In the genomic region with DNA sequence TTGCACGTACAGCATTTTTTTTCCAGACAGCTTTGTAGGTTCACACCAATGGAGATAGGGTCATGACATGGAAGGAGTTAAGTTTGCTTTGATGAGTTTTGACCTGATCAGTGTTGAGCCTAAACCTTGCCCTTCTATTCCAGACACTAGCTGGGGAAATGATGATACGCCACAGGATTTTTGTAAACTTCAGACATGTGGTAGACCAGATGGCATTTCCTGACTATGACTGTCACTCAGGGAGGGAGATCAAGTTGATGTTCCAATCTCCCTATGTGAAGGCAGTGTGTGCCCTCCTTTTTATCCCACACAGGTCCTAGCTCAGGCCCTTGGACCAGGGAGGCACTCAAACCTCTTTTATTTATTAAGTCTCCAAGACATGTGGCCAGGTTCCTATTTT, we compare ENCODE assay signal across 31 mouse cellular contexts. TPM values are rescaled to one million over a fixed set of nuclear protein-coding genes. Genes with fewer than 3 reads are reported as not detected.
DNase-seq lines count a peak whose midpoint lies in the region; ATAC-seq and TF ChIP-seq lines count a peak whose summit lies in the region.
"Had no signal": no experiment of that assay in that cellular context is flagged by ENCODE, and none has a peak within 500 bp of the region (broad histone marks: within the 10 kb centered on the region; RNA-seq: fewer than 3 reads in every experiment).

No protein-coding gene starts in this region.

- 82% methylated on average over 2 of the region's 2 CpGs for WGBS in forebrain, embryonic 14.5 days
- 95% methylated on average over 2 of the region's 2 CpGs for WGBS in forebrain, embryonic 12.5 days
- WGBS in forebrain, postnatal 0 days: 77% methylated on average over 2 of the region's 2 CpGs
- WGBS in forebrain, embryonic 10.5 days: 95% methylated on average over 2 of the region's 2 CpGs

- no peak overlapping the region for H3K4me2 ChIP-seq in forebrain, embryonic 14.5 days (ENCODE audit: low read length)
- H3K4me2 ChIP-seq in forebrain, embryonic 12.5 days: no peak overlapping the region
- no peak overlapping the region for H3K4me2 ChIP-seq in forebrain, postnatal 0 days (ENCODE audit: low read depth)
- H3K4me2 ChIP-seq: embryonic facial prominence, embryonic 12.5 days; embryonic facial prominence, embryonic 15.5 days; heart, embryonic 12.5 days; heart, embryonic 15.5 days; hindbrain, embryonic 13.5 days; intestine, embryonic 15.5 days had no signal

- peak; percentile 36 for DNase-seq in forebrain, embryonic 14.5 days (ENCODE audit: low spot score)
- peak; percentile 35 for DNase-seq in forebrain, postnatal 0 days
- no peak for DNase-seq in forebrain, embryonic 10.5 days (ENCODE audit: extremely low spot score, low spot score)
- peak; percentile 44 to 61 for DNase-seq in layer of hippocampus, adult 2 months (ENCODE audit: low spot score in 2 of 2)
- DNase-seq in layer of hippocampus, adult 9-10 months (ENCODE audit: low spot score): no peak
- DNase-seq in lung, postnatal 4 days: no peak
- DNase-seq: adrenal gland, postnatal 10 days; adrenal gland, postnatal 36 days; B cell, adult 2 months; cerebellum, adult 18-20 months; cerebellum, adult 9-10 months; cerebellum, postnatal 25 days; gastrocnemius, postnatal 10 days; gastrocnemius, postnatal 36 days; heart, postnatal 10 days; heart, postnatal 36 days; kidney, adult 11 months had no signal

- H3K36me3 ChIP-seq in forebrain, embryonic 14.5 days (ENCODE audit: control insufficient read depth, insufficient read depth, low read length): no peaks in the 10 kb centered on the region
- no peaks in the 10 kb centered on the region for H3K36me3 ChIP-seq in forebrain, embryonic 12.5 days (replicated peaks)
- no peaks in the 10 kb centered on the region for H3K36me3 ChIP-seq in forebrain, postnatal 0 days (ENCODE audit: insufficient read depth)
- no peaks in the 10 kb centered on the region for H3K36me3 ChIP-seq in forebrain, embryonic 10.5 days (replicated peaks)
- H3K36me3 ChIP-seq: embryonic facial prominence, embryonic 12.5 days; embryonic facial prominence, embryonic 15.5 days; G1E; heart, embryonic 12.5 days; heart, embryonic 15.5 days; hindbrain, embryonic 10.5 days; hindbrain, embryonic 13.5 days; intestine, embryonic 15.5 days had no signal

- H3K9me3 ChIP-seq in forebrain, embryonic 14.5 days (replicated peaks; ENCODE audit: control insufficient read depth, low read length): no peaks in the 10 kb centered on the region
- no peaks in the 10 kb centered on the region for H3K9me3 ChIP-seq in forebrain, embryonic 12.5 days
- H3K9me3 ChIP-seq in forebrain, postnatal 0 days (ENCODE audit: low read length): no peaks in the 10 kb centered on the region
- H3K9me3 ChIP-seq in forebrain, embryonic 10.5 days: no peaks in the 10 kb centered on the region
- H3K9me3 ChIP-seq: embryonic facial prominence, embryonic 12.5 days; embryonic facial prominence, embryonic 15.5 days; heart, embryonic 15.5 days; hindbrain, embryonic 10.5 days; hindbrain, embryonic 13.5 days; intestine, embryonic 15.5 days had no signal

- 0 out of 2 replicates have a peak, but pooled peaks cover 3% of the 10 kb centered on the region for H3K4me1 ChIP-seq in forebrain, embryonic 14.5 days (ENCODE audit: control insufficient read depth, insufficient read depth, low read length)
- no peaks in the 10 kb centered on the region for H3K4me1 ChIP-seq in forebrain, embryonic 12.5 days
- no peaks in the 10 kb centered on the region for H3K4me1 ChIP-seq in forebrain, postnatal 0 days (ENCODE audit: insufficient read depth)
- H3K4me1 ChIP-seq in forebrain, embryonic 10.5 days: peaks cover 8% of the 10 kb centered on the region; the same call in 1 of the 2 replicates
- H3K4me1 ChIP-seq: embryonic facial prominence, embryonic 12.5 days; embryonic facial prominence, embryonic 15.5 days; heart, embryonic 12.5 days; heart, embryonic 15.5 days; hindbrain, embryonic 10.5 days; hindbrain, embryonic 13.5 days; intestine, embryonic 15.5 days had no signal

- no peak for ATAC-seq in forebrain, embryonic 14.5 days
- no peak for ATAC-seq in forebrain, embryonic 12.5 days (ENCODE audit: low FRiP score)
- no peak for ATAC-seq in forebrain, postnatal 0 days
- ATAC-seq: hindbrain, embryonic 16.5 days; intestine, embryonic 15.5 days; Patski had no signal

- no peak overlapping the region for H3K4me3 ChIP-seq in forebrain, embryonic 14.5 days (ENCODE audit: low read depth, low read length)
- H3K4me3 ChIP-seq in forebrain, embryonic 12.5 days (replicated peaks): no peak overlapping the region
- H3K4me3 ChIP-seq in forebrain, postnatal 0 days (ENCODE audit: low read depth, low read length): no peak overlapping the region
- no peak overlapping the region for H3K4me3 ChIP-seq in forebrain, embryonic 10.5 days
- H3K4me3 ChIP-seq in layer of hippocampus, adult 2 months: no peak overlapping the region
- H3K4me3 ChIP-seq: embryonic facial prominence, embryonic 12.5 days; embryonic facial prominence, embryonic 15.5 days; heart, embryonic 12.5 days; heart, embryonic 15.5 days; hindbrain, embryonic 10.5 days; hindbrain, embryonic 13.5 days; intestine, embryonic 15.5 days had no signal

- H3K27ac ChIP-seq in forebrain, embryonic 14.5 days (ENCODE audit: low read depth, low read length): no peak overlapping the region
- no peak overlapping the region for H3K27ac ChIP-seq in forebrain, embryonic 12.5 days
- H3K27ac ChIP-seq in forebrain, postnatal 0 days (ENCODE audit: low read depth, low read length): no peak overlapping the region
- no peak overlapping the region for H3K27ac ChIP-seq in forebrain, embryonic 10.5 days
- H3K27ac ChIP-seq in layer of hippocampus, adult 2 months: peak overlapping the region; percentile 5; the same call in 1 of the 2 replicates
- H3K27ac ChIP-seq: embryonic facial prominence, embryonic 12.5 days; embryonic facial prominence, embryonic 15.5 days; heart, embryonic 15.5 days; hindbrain, embryonic 10.5 days; hindbrain, embryonic 13.5 days; intestine, embryonic 15.5 days had no signal

- H3K27me3 ChIP-seq in forebrain, embryonic 14.5 days (replicated peaks; ENCODE audit: control insufficient read depth, insufficient read depth, low read length): no peaks in the 10 kb centered on the region
- no peaks in the 10 kb centered on the region for H3K27me3 ChIP-seq in forebrain, embryonic 12.5 days
- no peaks in the 10 kb centered on the region for H3K27me3 ChIP-seq in forebrain, postnatal 0 days (ENCODE audit: insufficient read depth, low read length)
- no peaks in the 10 kb centered on the region for H3K27me3 ChIP-seq in forebrain, embryonic 10.5 days (ENCODE audit: poor library complexity, severe bottlenecking)
- H3K27me3 ChIP-seq: CH12.LX; embryonic facial prominence, embryonic 12.5 days; embryonic facial prominence, embryonic 15.5 days; heart, embryonic 12.5 days; heart, embryonic 15.5 days; hindbrain, embryonic 13.5 days; intestine, embryonic 15.5 days; Patski had no signal

- TF ChIP-seq CTCF in forebrain, postnatal 0 days (IDR thresholded peaks at IDR 0.05; ENCODE audit: low read depth): no peak
- TF ChIP-seq CTCF in layer of hippocampus, adult 2 months (conservative IDR thresholded peaks at IDR 0.05): no peak

- H3K9ac ChIP-seq in forebrain, embryonic 14.5 days (ENCODE audit: low read length): no peak overlapping the region
- no peak overlapping the region for H3K9ac ChIP-seq in forebrain, embryonic 12.5 days
- no peak overlapping the region for H3K9ac ChIP-seq in forebrain, postnatal 0 days
- H3K9ac ChIP-seq: embryonic facial prominence, embryonic 12.5 days; embryonic facial prominence, embryonic 15.5 days; heart, embryonic 12.5 days; heart, embryonic 15.5 days; hindbrain, embryonic 13.5 days; intestine, embryonic 15.5 days had no signal

RNA-seq across cellular contexts. Expression of gene Nfib, which starts 29.4 kb away (rescaled TPM):
- 164 and 207 TPM in 2 replicates for polyA plus RNA-seq in forebrain, embryonic 14.5 days (2014; fragmentation: Nextera tagmentation; extraction: Ambion mirVana)
- polyA plus RNA-seq in forebrain, embryonic 12.5 days (2016; fragmentation: Nextera tagmentation; extraction: Ambion mirVana): 88.6 and 103 TPM in 2 replicates
- total RNA-seq in forebrain, postnatal 0 days (2014; rRNA removed): 114 and 135 TPM in 2 replicates
- polyA plus RNA-seq in forebrain, postnatal 0 days (2015; fragmentation: Nextera tagmentation; extraction: Ambion mirVana): 40.2 and 69.0 TPM in 2 replicates
- 16.0 and 21.8 TPM in 2 replicates for polyA plus RNA-seq in forebrain, embryonic 10.5 days (2016; fragmentation: Nextera tagmentation; extraction: Ambion mirVana)
- 100 to 1,000 TPM; 174 to 186 TPM for total RNA-seq in layer of hippocampus, adult 2 months (2021)
- total RNA-seq: common myeloid progenitor, adult 5-6 weeks; granulocyte monocyte progenitor cell, adult 5-6 weeks had no signal
- polyA plus RNA-seq: G1E had no signal

Comparison
In these comparisons a context has a peak if more than half of its experiments do, and no peak if none do; other contexts are left out.
1. DNase-seq: peak in forebrain, embryonic 14.5 days (single experiment), forebrain, postnatal 0 days (single experiment) and layer of hippocampus, adult 2 months (2 of 2); none in forebrain, embryonic 10.5 days (single experiment), layer of hippocampus, adult 9-10 months (single experiment) and lung, postnatal 4 days (0 of 2).